Comparison of ENCODE assay signal across 8 mouse cellular contexts in the genomic region with DNA sequence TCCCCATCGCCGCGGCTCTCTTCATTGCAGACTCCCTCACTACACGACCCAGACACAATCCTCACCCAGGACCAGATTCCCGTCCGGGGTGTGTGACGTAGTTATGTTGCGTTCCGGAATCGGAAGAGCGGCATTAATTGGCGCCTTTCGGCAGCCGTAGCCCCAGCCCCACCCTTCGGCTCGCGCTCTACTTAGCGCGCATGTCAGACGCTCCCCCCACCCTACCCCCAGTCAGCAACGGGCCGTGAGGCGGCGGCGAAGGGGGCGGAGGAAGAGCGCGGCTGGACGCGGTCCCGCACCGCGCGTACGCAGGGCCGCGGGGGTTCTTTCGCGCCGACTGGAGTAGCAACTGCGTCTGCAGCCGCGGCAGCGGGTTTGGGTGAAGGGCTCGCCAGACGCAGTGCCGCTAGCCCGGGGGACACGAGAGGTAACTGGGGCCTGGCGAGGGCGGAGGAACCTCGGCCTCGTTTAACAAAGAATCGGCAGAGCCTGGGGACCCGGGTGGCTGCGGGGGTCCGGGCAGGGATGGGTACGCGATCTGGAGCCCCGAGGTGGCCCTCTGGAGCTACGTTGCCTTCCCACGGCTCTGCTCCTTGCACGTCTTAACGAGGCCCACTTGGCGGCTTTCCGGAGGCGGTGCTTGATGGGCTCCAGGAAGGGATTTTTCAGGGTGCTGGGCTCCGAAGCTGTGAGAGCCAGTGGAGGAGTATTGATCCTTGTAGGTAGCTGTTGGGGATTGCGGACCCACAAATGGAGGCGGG. TPM values are rescaled to one million over a fixed set of nuclear protein-coding genes. Genes with fewer than 3 reads are reported as not detected.
DNase-seq lines count a peak whose midpoint lies in the region; ATAC-seq and TF ChIP-seq lines count a peak whose summit lies in the region.

Gene Ddx42 (plus strand): TSS at position 197 of the 761 bp plus-strand sequence.

- H3K4me2 ChIP-seq in forebrain, embryonic 13.5 days, result peak within 1 kb of the TSS; percentile 77
- H3K4me2 ChIP-seq in liver, postnatal 0 days (ENCODE audit: low read depth, low read length), result peak within 1 kb of the TSS; percentile 78
- H3K4me2 ChIP-seq in neural tube, embryonic 14.5 days (ENCODE audit: low read depth, low read length), result peak within 1 kb of the TSS; percentile 59

- H3K9me3 ChIP-seq in ES-Bruce4 (replicated peaks; ENCODE audit: control insufficient read depth, insufficient read depth, low read length, poor library complexity, severe bottlenecking), result no peaks in the 10 kb centered on the region
- H3K9me3 ChIP-seq in forebrain, embryonic 13.5 days (replicated peaks), result no peaks in the 10 kb centered on the region
- no peaks in the 10 kb centered on the region for H3K9me3 ChIP-seq in liver, postnatal 0 days (ENCODE audit: low read length)
- H3K9me3 ChIP-seq in neural tube, embryonic 14.5 days (ENCODE audit: control insufficient read depth, low read length), result no peaks in the 10 kb centered on the region

- no peak; the same call in 1 of the 2 replicates for TF ChIP-seq EP300 in ES-Bruce4 (IDR thresholded peaks at IDR 0.05; ENCODE audit: insufficient read depth, low read depth, low read length)
- peak; percentile 21; the same call in 1 of the 2 replicates for TF ChIP-seq EP300 in liver, postnatal 0 days (IDR thresholded peaks at IDR 0.05; ENCODE audit: low read depth)

- peak; percentile 85 for ATAC-seq in cerebellum, adult (ENCODE audit: insufficient number of reproducible peaks, low FRiP score, low TSS enrichment)
- ATAC-seq in forebrain, embryonic 13.5 days, result peak; percentile 96
- peak; percentile 89 for ATAC-seq in liver, postnatal 0 days
- peak; percentile 94 for ATAC-seq in neural tube, embryonic 14.5 days (ENCODE audit: low read depth)

- H3K9ac ChIP-seq in ES-Bruce4 (ENCODE audit: low read depth, poor library complexity, severe bottlenecking), result peak within 1 kb of the TSS; percentile 95
- H3K9ac ChIP-seq in forebrain, embryonic 13.5 days, result peak within 1 kb of the TSS; percentile 96
- peak within 1 kb of the TSS; percentile 96 for H3K9ac ChIP-seq in liver, postnatal 0 days (replicated peaks)
- H3K9ac ChIP-seq in neural tube, embryonic 14.5 days (replicated peaks; ENCODE audit: low read depth, low read length), result peak within 1 kb of the TSS; percentile 94

- intact Hi-C loops in heart, postnatal 10 days (cut with DNase I), result no loop called here

- TF ChIP-seq POLR2A in ES-Bruce4 (IDR thresholded peaks at IDR 0.05; ENCODE audit: insufficient read depth, low read length), result peak; percentile 76

- no peaks in the 10 kb centered on the region for H3K27me3 ChIP-seq in ES-Bruce4 (ENCODE audit: control insufficient read depth, insufficient read depth, low read length, poor library complexity, severe bottlenecking)
- H3K27me3 ChIP-seq in forebrain, embryonic 13.5 days, result no peaks in the 10 kb centered on the region
- no peaks in the 10 kb centered on the region for H3K27me3 ChIP-seq in liver, postnatal 0 days (ENCODE audit: insufficient read depth, low read length)
- no peaks in the 10 kb centered on the region for H3K27me3 ChIP-seq in neural tube, embryonic 14.5 days (ENCODE audit: control insufficient read depth, insufficient read depth, low read length)

- under 1% methylated on average over 70 of the region's 70 CpGs for WGBS in forebrain, embryonic 13.5 days
- WGBS in large intestine, adult 2 months, result under 1% methylated on average over 70 of the region's 70 CpGs
- WGBS in liver, postnatal 0 days (ENCODE audit: insufficient replicate concordance), result under 1% methylated on average over 70 of the region's 70 CpGs
- WGBS in neural tube, embryonic 14.5 days, result under 1% methylated on average over 65 of the region's 70 CpGs

- peak within 1 kb of the TSS; percentile 85 for H3K27ac ChIP-seq in ES-Bruce4 (ENCODE audit: insufficient read depth, low read length)
- peak within 1 kb of the TSS; percentile 95 for H3K27ac ChIP-seq in forebrain, embryonic 13.5 days
- H3K27ac ChIP-seq in liver, postnatal 0 days (ENCODE audit: low read depth), result peak within 1 kb of the TSS; percentile 96
- H3K27ac ChIP-seq in neural tube, embryonic 14.5 days (ENCODE audit: low read depth, low read length), result peak within 1 kb of the TSS; percentile 96

- DNase-seq in heart, postnatal 10 days, result peak; percentile 92 to 93
- DNase-seq in large intestine, adult 2 months (ENCODE audit: low read depth, low spot score), result peak; percentile 75
- peak; percentile 93 for DNase-seq in liver, postnatal 0 days
- peak; percentile 91 for DNase-seq in testis, postnatal 10 days (ENCODE audit: low spot score)

- TF ChIP-seq CTCF in ES-Bruce4 (IDR thresholded peaks at IDR 0.05; ENCODE audit: low read depth, low read length), result no peak
- no peak for TF ChIP-seq CTCF in liver, postnatal 0 days (IDR thresholded peaks at IDR 0.05; ENCODE audit: low read depth)

- H3K36me3 ChIP-seq in ES-Bruce4 (ENCODE audit: control insufficient read depth, insufficient read depth, low read length, poor library complexity, severe bottlenecking), result peaks cover 8% of the 10 kb centered on the region
- H3K36me3 ChIP-seq in forebrain, embryonic 13.5 days (ENCODE audit: poor library complexity, severe bottlenecking), result peaks cover 13% of the 10 kb centered on the region
- peaks cover 3% of the 10 kb centered on the region; the same call in 1 of the 2 replicates for H3K36me3 ChIP-seq in liver, postnatal 0 days (replicated peaks; ENCODE audit: insufficient read depth, low read length)
- no peaks in the 10 kb centered on the region; the same call in 1 of the 2 replicates for H3K36me3 ChIP-seq in neural tube, embryonic 14.5 days (ENCODE audit: control insufficient read depth, insufficient read depth, low read length)

- peaks cover 3% of the 10 kb centered on the region for H3K4me1 ChIP-seq in ES-Bruce4 (ENCODE audit: control insufficient read depth, insufficient read depth, low read length)
- peaks cover 41% of the 10 kb centered on the region for H3K4me1 ChIP-seq in forebrain, embryonic 13.5 days
- peaks cover 25% of the 10 kb centered on the region for H3K4me1 ChIP-seq in liver, postnatal 0 days (ENCODE audit: insufficient read depth)
- H3K4me1 ChIP-seq in neural tube, embryonic 14.5 days (ENCODE audit: control insufficient read depth, insufficient read depth, low read length), result peaks cover 21% of the 10 kb centered on the region

- H3K4me3 ChIP-seq in ES-Bruce4 (ENCODE audit: low read depth, low read length), result peak within 1 kb of the TSS; percentile 97
- H3K4me3 ChIP-seq in forebrain, embryonic 13.5 days, result peak within 1 kb of the TSS; percentile 90
- peak within 1 kb of the TSS; percentile 94 for H3K4me3 ChIP-seq in liver, postnatal 0 days (ENCODE audit: low read depth, low read length)
- H3K4me3 ChIP-seq in neural tube, embryonic 14.5 days (ENCODE audit: low read depth, low read length), result peak within 1 kb of the TSS; percentile 93

RNA-seq across cellular contexts. Expression of gene Ddx42, which starts in this region (rescaled TPM):
- polyA plus RNA-seq in ES-Bruce4 (2011; ENCODE audit: insufficient read depth, insufficient read length, low read depth, missing spikeins), result 73.2 and 75.4 TPM in 2 replicates
- polyA plus RNA-seq in forebrain, embryonic 13.5 days (2015; fragmentation: Nextera tagmentation; extraction: Ambion mirVana), result 93.0 and 102 TPM in 2 replicates
- 10 to 100 TPM; 37.3 to 38.8 TPM for total RNA-seq in heart, postnatal 10 days (2021)
- polyA plus RNA-seq in large intestine, adult 2 months (2012; rRNA removed), result 7.6 and 9.9 TPM in 2 replicates
- polyA plus RNA-seq in liver, postnatal 0 days (2015; fragmentation: Nextera tagmentation; extraction: Ambion mirVana), result 15.9 and 17.8 TPM in 2 replicates
- 73.2 and 97.4 TPM in 2 replicates for polyA plus RNA-seq in neural tube, embryonic 14.5 days (2014; fragmentation: Nextera tagmentation; extraction: Ambion mirVana)

Comparison
In these comparisons a context has a peak if more than half of its experiments do, and no peak if none do; other contexts are left out.
1. Peak in every context shown above with its lines: DNase-seq, ATAC-seq, H3K4me3 ChIP-seq and H3K27ac ChIP-seq.